Mouse (Mus musculus): ENCODE data around the gene R3hdm2.

The R3hdm2 gene

GRCm38 (mm10) chr10:127426670-127427069 lies 46.5 kb downstream of the R3hdm2 start:
- DNase-seq: no peak

DNA sequence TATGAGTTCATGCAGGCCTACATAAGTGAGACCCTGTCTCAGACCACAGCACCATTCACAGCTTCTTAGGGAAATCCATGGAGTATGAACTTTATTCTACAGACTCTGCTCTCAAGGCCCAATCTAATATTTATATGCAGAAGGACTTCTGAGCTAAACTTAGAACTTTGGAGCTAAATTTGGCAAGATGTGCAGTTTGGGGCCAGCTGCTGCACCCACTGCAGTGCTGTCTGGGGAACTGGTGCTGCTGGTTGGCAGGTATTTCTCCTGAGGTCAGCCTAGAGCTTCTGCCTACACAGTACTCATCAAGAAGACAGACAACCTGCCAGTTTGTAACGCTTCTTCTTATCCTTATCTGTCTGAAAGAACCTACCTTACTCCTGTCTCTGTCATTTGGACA lies 47.0 kb downstream of the R3hdm2 start:
- no peak for DNase-seq

DNA sequence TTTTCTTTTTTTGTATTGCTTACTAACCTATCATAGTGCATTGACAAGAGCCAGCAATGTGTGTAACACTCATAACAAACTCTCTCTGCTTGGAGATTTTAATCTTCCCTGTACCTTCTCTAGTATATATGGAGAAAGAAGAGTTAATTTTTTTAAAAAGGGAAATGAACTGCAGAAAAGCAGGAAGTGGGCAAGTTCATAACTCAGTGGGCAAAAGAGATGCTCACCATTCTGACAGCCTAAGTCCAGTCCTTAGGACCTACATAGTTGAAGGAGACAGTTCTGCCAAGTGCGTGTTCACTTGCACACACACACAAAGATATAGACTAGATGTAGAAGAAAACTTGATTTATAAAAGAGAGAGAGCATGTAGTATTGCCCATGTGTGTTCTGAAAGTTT lies 47.9 kb downstream of the R3hdm2 start:
- no peak for DNase-seq

GRCm38 (mm10) chr10:127429538-127429937 lies 49.4 kb downstream of the R3hdm2 start:
- no peak for DNase-seq

GRCm38 (mm10) chr10:127432466-127432865 lies 52.3 kb downstream of the R3hdm2 start:
- DNase-seq: no peak

DNA sequence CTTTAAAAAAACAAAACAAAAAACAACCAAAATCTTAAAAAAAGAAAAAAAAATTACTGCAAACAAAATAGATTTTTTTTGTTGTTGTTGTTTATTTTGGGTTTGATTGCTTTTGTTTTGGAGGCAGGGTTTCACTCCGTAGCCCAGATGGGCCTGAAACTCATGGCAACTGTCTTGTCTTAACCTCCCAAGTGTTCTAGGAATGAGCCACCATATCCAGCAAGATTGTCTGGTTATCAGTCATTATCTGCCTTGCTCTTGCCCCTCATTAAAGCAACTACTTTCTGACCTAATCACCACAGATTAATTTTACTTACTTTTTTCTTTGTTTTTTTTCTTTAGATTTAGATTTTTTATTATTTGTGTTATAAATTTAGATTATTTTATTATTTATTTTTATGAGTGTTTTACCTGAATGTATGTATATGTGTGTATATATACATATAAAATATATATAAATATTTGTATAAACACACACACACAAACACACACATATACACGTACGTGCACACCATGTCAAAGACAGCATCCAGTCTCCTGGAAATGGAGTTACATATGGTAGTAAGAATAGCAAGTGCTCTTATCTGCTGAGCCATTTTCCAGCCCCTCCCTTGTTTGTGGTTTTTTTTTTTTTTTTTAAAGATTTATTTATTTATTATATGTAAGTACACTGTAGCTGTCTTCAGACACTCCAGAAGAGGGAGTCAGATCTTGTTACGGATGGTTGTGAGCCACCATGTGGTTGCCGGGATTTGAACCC lies 57.4 kb downstream of the R3hdm2 start:
- DNase-seq: no peak

DNA sequence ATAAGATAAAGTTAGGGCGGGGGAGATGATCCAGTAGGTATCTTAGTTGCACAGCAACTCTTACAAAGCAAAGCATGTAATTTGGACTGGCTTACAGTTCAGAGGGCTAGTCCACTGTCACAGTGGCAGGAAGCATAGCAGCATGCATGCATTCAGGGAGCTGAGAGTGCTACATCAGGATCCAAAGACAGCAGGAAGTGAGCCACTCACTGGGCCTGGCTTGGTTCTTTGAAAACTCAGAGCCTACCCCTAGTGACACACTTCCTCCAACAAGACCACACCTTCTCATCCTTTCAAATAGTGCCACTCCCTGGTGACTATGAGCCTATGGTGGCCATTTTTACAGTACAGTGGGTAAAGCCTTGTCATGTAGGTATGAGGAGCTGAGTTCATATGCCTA lies 73.6 kb downstream of the R3hdm2 start:
- no peak for DNase-seq

- DNase-seq: peak; percentile 66
Measured at GRCm38 (mm10) chr10:127462411-127463096, 82.4 kb downstream of the R3hdm2 start.

GRCm38 (mm10) chr10:127471281-127471988 lies 91.3 kb downstream of the R3hdm2 start:
- DNase-seq: no peak

DNA sequence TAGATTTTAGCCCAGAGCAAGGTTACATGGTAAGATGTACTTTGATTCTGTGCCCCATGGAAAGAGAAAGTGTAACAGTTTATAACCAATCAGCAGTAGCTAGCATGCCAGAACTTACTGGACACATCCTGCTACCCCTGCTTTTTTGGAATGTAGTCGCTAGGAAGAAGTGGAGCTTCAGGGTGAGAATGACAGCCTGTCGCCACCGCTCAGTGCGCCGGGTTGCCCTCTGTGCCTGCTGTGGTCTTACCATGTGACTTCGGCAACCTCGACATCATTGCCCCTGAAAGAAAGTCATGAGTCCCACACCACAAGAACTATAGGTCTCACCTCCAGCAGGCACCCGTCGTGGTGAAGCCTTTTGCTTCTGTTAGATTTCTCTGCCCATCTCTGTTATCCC lies 92.6 kb downstream of the R3hdm2 start:
- no peak for DNase-seq

- DNase-seq: no peak
Measured at GRCm38 (mm10) chr10:127475175-127475574, 95.0 kb downstream of the R3hdm2 start.

DNA sequence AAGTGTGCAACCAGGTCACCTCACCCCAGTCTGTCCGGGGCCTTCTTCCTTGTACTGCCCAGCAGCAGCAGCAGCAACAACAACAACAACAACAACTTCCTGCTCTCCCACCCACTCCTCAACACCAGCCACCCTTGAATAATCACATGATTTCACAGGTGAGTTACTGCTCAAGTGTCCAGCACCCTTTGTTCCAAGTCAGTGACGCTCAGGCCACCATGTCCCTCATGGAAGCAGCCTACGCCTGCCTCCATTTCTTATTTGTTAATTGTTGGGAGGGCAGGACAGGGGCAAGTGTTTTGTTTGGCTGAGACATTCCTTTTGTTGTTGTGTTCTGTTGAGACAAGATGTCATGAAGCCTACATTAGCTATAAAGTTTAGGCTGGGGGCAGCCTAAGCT lies 96.4 kb downstream of the R3hdm2 start:
- DNase-seq: no peak

DNA sequence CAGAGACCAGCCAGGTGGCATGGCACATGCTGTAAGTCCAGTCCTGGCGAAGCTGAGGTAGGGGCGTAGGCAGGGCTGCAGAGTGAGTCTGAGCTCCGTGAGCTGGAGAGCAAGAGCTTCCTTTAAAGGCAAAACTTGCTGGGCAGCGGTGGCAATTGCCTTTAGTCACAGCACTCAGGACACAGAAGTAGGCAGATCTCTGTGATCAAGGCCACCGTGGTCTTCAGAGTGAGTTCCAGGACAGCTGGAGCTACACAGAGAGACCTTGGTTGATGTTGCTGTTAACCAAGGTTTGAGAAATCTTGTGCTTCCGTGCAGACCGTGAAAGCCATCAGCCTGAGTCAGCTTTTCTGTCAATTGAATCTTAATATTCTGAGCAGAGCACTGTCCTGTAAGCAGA lies 97.2 kb downstream of the R3hdm2 start:
- DNase-seq: no peak

DNA sequence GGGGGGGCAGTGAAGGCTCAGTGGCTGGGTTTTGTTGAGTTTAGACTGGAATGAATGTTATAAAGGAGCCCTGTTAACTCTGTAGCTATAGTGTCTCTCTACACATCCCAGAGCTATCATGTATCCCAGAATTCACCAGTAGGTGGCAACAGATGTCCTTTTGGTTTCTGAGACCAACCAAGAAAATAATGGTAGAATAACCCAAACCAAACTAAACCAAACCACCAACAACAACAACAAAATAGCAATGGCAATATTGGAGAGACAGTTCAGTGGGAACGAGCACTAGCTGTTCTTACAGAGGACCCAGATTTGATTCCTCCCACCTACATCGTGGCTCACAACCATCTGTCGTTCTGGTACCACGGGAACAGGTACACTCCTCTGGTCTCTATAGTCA lies 99.0 kb downstream of the R3hdm2 start:
- DNase-seq: no peak

DNA sequence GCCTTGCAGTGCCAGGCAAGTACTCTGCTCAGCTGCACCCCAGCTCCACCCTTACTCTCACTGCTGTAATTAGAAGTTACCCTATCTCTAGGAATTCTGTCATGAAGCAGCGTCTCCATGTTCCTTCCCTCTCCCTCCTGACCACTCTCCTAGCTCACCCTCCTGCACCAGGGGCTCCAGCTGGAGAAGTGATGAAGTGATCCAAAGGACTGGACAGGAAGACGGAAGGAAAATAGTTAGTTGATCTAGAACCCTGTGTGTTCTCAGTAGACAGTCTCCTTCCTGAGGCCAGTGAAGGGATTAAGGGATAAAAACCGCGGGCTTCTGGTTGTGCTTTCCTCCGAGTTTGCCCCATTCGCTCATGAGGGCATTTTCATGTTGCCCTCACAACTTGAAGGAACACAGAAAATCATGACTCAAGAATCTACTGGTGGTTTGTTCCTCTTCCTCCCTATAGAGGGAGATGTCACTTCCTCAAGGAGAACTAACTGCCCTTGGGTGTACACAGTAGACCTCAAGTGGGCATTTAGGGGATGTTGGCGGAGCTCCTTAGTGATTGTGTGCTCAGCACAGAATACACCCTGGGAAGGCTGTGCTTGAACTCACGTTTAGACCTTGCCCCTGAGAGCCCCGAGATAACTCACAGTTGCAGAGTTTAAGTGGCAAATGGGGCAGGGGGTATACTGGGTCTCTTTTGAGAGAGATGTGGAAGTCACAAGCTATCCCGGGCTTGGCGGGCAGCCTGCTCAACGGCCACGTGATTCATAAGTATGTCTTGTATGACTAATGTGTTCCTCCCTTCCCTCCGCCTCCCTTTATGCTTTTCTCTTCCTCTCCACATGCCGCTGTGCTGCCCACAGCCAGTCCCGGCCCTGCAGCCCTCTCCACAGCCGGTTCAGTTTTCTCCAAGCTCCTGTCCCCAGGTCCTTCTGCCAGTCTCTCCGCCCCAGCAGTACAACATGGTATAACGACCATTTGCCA lies 101.0 kb downstream of the R3hdm2 start:
- DNase-seq: peak; percentile 82

GRCm38 (mm10) chr10:127485235-127485634 lies 105.1 kb downstream of the R3hdm2 start:
- DNase-seq: no peak

DNA sequence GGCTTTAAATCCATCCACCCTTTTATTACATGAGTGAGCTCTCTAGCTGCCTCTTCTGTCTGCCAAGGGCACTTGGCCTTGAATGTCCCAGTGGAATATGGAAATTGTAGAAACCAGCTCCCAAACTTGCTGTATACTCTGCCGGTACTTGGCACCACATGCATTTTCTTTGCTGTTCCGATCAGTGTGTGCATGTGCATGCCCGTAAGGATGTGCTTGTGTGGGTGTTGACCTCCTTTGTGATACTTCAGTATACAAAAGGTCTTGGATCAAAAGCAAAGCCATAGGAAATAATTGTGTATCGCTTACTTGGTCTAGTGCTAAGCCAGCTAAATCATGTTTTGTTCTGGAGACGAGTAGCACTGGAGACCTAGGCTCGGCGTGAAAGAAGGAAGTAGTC lies 108.7 kb downstream of the R3hdm2 start:
- DNase-seq: no peak

DNA sequence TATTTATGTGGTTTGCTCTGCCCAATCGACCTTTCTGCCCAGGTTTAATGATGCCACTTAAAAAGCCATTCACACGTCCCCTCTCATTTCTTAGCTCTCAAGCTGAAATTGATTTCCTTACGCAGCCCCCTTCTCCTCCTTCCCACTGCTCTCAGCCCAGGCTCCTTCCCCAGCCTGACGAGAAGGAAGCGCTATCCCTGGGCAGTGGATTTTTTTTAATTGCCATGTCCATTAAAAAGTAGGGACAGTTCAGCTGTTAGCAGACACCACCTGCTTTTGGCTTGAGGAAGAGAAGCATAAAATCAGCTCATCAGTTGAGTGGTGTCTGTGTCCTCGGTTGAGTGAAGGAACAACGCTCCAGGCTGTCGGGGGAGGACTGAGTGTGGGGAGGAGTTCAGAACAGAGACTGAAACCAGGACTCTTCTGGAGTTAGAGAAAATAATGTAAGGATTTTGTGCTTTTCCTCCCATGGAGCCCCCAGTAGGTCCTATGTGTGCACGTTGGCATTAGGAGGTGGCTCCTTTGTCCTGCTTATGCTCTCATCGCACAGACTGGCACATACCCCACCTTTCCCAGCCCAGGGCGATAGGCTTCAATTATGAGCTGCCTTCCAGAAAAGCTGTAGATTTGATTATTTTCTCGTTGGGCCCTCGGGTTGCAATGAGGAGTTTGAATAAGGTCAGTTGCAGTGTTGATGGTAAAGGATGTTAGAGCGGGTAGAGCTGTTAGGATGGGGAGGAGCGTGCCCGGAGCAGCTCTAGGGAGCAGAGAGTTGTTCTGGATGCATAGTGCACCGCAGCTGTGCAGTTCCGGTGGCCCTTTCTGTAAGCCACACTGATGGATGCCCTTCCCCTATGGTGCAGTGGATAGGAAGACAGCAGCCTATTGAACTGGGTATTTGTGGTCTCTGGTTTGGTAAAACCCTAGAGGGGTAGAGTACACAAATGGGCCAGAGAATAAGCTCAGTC lies 110.3 kb downstream of the R3hdm2 start:
- no peak for DNase-seq

- DNase-seq: no peak
Measured at GRCm38 (mm10) chr10:127491128-127491512, 111.0 kb downstream of the R3hdm2 start.

DNA sequence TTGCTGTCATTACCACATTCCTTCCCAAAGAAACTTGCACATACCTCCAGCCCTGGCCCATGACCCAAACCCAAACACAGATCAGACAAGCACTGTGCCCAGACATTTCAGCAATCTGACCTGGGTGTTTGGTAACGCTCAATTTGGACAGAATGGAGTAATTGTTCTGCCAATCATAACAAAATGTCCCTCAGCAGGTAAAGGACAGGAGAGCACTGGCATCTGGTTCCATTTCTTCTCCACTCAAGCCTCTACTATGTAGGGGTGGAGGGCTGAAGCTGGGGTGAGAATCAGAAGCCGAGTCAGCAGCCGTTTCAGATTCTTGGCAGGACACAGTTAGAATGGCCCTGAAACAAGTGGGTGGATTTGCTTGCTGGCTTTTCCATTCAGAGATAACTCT lies 112.0 kb downstream of the R3hdm2 start:
- DNase-seq: no peak

- no peak for DNase-seq
Measured at GRCm38 (mm10) chr10:127496156-127496555, 116.0 kb downstream of the R3hdm2 start.
